19 mouse cellular contexts compared by ENCODE assay signal in genomic region chr5:40901742-40902141, GRCm38 (mm10).
"Had no signal": no experiment of that assay in that cellular context is flagged by ENCODE, and none has a peak within 500 bp of the region (broad histone marks: within the 10 kb centered on the region; RNA-seq: fewer than 3 reads in every experiment).

No protein-coding gene starts in this region.

- H3K4me3 ChIP-seq: liver, embryonic 15.5 days; midbrain, embryonic 10.5 days; midbrain, embryonic 12.5 days; myocyte; neural tube, embryonic 13.5 days; neural tube, embryonic 15.5 days had no signal

- DNase-seq: liver, postnatal 0 days; lung, embryonic 14.5 days; lung, postnatal 10 days; lung, postnatal 4 days; midbrain, embryonic 14.5 days; retina, postnatal 1 day; right cerebral cortex, postnatal 25 days; right cerebral cortex, postnatal 4 days; spleen, adult 18-20 months; thymus, adult 2 months; thymus, postnatal 25 days; thymus, postnatal 4 days had no signal

- ATAC-seq: liver, postnatal 0 days; midbrain, embryonic 16.5 days had no signal

- H3K27ac ChIP-seq: liver, embryonic 15.5 days; midbrain, embryonic 10.5 days; midbrain, embryonic 12.5 days; neural tube, embryonic 13.5 days; neural tube, embryonic 15.5 days had no signal
